Mouse (Mus musculus): Measurements from ENCODE around the gene Ermp1.

Gene Ermp1

DNA sequence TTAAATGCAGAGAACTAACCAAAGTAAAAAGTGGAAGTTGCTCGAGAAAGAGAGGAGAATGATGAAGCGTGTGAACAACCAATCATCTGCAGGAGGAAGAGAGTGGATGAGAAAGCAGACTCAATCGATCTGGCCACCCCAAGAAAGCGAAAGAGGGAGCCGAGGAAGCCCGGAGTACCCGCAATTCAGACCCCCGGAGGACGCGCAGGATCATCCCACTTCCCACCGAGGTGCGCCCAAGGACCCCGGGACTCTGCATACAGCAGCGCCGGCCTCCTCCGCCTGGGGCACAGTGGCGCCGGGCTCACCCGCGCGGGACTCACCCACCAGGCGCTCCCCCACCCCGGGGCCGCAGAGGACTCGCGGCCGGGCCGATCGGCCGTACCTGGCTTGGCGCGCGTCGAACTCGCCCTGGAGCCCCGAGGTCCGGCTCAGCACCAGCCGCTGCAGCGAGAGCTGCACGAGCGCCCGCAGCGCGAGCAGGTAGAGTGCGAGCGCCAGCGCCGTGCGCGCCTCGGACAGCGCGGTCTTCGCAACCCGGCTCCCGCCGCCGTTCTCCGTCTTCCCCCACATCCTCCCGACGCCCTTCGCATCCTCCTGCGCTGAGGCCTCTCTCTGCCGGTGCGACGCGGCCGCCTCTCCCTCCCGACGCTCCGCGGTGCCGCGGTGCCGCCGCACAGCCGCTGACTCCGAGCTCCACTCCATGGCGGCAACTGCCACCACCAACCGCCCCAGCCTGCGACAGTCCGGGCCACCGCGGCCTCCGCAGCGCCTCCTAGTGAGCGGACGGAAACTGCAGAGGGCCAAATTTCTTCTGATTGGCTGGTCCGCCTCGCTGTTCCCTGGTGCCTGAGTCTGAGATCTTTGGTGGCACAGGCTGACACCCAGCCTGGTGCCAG lies at the start of gene Ermp1:
Gene Ermp1, minus strand, starts transcription at position 765 of the 899 bp plus-strand sequence.
- peak; percentile 95 to 98 for DNase-seq

DNA sequence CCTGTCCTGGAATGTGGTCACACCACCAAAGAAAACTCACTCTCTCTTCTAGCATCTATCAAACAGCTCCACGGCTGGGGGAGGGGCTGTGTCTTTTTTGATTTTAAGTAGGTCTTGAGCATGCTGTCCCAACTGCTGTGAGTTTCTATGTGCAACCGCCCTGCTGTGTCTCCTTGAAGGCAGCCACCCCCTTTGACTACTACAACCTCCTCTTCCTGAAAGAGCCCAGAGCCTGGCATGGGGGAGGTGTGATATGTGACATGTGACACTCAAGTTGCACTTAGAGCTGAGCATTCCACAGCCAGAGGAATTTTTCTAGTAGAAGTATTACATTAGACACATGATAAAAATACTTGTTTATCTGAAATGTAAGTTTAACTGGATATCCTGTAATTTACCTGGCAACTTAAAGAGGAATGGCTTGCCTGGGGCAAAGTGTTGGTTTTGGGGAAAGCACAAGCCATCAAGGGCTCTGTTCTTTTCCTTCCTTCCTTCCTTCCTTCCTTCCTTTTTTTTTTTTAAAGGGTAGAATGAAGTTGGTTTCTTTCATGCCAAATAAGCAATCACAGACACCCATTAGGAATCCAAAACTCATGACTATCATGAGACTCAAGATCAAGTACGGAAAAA lies 49.1 kb upstream of the Ermp1 start, which contains the start of gene Mlana:
Gene Mlana, plus strand, starts transcription at position 580 of the 630 bp plus-strand sequence.
- peak in 1 of 2 experiments; percentile 6 for DNase-seq

DNA sequence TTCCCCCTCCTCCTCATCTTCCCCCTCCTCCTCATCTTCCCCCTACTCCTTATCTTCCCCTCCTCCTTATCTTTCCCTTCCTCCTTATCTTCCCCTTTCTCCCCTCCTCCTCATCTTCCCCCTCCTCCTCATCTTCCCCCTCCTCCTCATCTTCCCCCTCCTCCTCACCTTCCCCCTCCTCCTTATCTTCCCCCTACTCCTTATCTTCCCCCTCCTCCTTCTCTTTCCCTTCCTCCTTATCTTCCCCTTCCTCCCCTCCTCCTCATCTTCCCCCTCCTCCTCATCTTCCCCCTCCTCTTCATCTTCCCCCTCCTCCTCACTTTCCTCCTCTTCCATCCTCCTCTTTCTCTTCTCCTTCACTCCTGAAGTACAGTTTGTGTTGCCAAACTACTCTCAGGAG lies 48.6 kb upstream of the Ermp1 start:
- DNase-seq = no peak

DNA sequence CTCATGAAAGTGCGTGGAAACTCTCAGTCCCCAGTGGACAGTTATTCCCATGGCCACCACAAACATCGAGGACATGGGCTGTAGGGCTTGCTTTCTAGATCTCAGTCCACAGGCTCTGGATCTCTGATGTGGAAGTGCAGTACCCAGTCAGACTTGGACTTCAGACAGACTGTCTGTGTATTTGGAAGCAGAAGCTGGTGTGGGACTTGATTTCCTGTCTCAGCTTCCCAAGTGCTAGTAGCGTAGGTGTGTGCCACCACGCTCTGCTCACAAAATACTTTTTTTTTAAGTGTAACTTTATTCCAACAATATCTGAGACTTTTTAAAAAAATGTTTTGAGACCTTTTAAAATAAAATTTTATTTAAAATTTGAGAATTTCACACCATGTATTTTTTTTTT lies 48.1 kb upstream of the Ermp1 start:
- no peak for DNase-seq

DNA sequence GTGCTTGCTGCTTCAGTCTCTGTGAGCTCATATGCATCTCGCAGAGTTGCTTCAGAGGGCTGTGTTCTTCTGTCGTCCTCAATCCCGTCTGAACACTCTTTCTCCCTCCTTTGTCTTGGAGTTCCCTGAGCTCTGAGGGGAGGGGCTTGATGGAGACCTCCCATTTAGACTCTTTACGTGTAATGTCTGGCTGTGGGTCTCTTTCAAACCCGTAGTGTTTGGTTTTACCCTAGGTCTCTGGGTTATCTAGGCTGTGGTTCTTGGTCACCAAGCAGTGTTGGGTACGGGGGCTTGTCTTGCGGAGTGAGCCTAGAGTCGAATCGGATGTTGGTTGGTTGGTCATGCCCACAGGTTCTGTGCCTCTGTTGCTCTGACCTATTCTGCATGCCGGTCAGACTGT lies 46.9 kb upstream of the Ermp1 start:
- DNase-seq = no peak

DNA sequence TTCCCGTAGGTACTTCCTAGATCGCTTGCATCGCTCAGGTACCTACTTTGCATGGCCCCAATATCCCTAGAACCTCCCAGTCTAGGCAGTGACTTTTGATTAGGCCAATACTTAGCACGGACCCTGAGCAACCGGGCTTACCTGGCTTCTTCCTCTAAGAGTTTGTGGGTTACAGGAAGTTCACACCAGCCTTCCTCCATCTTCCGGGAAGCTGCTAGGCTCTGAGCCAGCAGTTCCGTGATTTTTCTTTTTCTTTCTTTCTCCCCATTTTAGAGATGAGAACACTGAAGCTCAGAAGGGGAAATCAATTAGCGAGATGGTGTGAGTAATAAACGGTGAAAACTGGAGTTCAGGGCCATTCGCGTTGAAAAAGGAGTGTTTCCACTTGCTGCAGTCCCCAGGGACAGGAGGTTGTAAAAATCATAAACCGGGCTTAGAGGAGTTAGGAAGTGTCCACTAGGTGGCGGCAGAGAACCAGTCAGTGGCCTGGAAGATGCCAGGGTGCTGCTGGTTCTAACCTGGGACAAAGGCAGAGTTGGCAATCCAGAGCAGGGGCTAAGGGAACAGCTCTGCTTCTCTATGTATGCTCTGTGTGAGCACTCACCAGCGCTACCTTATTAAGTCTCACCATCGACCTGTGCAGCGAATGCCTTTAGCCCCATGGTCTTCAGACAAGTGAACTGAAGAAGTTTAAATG lies 35.8 kb upstream of the Ermp1 start:
- DNase-seq = peak; percentile 68 to 75

DNA sequence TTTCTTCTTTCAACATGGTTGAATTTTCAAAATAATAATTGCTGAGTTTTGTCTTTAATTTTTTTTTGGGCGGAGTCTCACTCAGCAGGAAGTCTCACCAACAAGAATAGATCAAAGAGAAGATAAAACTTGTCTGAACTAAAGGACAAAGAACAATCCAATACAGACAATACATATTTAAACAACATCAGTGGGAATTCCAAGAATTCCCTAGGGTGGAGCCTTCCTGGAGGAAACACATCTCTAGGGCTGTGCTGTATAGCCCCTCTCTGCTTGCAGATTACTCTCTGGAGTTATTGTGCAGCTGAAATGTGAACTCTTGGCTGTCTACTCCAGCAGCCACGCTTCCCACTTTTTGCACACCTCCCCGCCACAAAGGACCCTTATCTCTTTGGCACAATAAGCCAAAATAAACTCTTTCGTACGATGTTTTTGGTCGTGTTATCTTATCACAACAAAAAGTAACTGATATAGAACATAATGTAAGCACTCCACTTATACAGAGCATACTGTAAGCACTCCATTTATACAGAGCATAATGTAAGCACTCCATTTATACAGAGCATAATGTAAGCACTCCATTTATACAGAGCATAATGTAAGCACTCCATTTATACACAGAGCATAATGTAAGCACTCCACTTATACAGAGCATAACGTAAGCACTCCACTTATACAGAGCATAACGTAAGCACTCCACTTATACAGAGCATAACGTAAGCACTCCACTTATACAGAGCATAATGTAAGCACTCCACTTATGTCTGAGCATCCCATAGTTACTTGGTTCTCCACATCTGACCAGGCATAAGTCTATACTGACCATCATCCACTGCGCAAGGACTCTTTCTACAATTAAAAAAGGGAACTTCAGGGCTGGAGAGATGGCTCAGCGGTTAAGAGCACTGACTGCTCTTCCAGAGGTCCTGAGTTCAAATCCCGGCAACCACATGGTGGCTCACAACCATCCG lies 32.3 kb upstream of the Ermp1 start:
- no peak for DNase-seq

DNA sequence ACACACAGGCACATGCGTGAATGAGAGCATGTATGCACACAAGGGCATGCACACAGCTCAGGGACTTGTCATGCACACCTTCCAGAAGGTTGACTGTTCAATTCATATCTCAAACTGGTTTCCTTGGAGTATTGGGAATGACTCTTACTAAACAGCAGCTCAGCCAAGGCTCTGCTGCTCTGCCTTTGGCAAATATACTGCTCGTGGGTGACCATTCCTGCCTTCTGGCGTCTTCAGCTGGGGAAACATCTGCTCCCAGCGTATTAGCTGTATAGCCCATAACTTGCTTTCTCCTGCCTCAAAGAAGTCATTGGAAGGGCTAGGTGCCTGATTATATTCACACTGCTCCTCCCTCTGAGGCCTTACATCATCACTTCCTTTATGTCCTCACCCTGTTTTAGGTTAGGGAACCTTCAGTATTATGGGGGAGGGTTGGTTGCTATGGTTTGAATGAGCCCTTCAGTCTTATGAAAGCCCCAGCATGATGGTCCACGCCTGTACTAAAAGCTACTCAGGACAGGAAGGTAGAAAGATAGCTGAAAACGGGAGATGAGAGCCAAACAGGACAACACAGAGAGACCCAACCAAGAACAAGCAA lies 30.1 kb upstream of the Ermp1 start:
- no peak for DNase-seq

DNA sequence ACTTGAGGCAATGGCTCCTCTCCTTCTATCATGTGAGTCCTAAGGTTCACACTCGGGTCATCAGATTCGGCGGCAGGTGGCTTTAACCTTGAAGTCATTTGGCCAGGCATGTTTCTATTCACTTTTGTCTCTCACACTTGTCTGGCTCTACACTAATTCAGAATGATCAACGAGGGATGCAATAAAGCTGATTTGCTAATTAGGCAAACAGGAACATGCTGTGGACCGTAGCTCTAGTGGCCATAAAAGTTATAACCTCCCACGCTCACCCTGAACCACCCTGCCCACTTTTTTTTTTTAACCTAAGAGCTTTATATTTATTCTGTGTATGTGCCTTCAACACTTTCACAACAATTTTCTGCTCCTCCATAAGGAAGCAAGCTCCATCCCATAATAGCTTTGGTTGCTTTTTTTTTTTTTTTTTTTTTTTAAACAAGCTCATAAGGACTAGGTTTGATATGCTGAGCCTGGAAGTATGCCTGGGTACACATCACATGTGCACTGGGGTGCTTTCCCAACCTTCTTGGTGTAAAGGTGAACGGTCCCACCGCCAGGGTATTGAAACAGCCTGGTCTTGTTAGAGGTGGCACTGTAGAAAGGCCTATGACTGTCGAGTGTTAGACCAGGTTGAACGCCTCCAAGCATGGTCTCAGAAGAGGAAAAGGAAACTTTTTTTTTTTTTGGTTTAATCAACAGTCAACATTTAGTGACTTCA lies 28.4 kb upstream of the Ermp1 start:
- DNase-seq = no peak

DNA sequence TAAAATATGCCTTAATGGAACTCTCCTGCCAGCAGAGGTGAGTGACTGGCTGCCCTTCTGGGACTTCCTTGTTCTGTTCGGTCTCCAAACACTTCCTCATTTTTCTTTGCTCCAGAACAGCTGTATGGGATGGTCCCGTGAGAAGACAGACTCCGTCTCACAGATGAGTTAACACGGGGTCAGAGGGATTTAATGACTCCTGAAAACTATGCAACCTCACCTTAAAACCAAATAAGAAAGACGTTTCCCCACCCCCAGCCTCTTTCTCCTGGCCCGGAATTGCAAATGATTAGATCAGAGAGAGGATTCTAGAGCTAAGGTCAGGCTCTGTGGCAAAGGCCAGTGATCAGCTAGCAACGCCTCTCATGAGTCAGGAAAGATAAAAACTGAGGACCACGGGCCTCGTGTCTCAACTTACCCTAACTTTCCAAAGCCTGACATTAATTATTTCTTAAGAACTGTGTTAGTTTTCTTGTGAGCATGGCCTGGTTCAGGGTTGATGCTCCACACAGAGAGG lies 27.4 kb upstream of the Ermp1 start:
- no peak for DNase-seq

DNA sequence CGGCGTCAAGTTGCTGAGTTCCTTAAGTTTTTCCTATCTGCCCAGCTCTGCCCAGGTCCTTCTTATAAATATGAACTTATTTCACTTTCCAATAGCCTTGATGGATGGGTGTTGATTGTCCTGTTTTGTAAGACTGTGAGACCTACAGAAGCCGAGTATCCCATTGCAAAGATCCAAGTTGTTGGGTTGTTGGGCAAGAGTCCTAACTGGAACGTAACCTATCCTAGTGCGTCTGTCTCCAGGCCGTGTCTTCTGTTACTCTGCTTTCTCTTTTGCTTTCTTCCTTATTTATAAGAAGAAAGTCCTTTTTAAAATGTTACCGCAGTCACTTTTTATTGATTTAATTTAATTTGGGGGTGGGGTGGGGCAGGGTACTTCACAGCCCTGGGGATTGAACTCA lies 26.7 kb upstream of the Ermp1 start:
- no peak for DNase-seq

DNA sequence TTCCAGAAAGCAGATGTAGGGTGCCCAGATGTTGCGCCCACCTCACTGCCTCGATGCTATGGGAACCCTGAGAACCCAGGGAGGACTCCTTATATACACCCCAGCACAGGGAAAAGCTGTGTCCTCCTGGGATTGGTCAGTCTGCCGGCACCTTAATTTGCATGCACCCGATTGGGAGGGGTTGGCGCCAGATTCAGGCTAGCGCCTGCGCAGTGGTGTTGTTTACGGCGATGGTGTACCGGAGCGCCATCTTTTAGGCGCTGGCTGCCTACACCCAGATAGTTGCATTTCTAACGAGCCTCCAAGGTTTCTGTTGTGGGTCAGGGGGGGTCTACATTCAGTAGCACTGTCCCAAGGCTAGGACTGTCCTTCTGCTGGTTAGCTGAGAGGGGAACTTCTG lies 24.4 kb upstream of the Ermp1 start:
- DNase-seq = no peak

DNA sequence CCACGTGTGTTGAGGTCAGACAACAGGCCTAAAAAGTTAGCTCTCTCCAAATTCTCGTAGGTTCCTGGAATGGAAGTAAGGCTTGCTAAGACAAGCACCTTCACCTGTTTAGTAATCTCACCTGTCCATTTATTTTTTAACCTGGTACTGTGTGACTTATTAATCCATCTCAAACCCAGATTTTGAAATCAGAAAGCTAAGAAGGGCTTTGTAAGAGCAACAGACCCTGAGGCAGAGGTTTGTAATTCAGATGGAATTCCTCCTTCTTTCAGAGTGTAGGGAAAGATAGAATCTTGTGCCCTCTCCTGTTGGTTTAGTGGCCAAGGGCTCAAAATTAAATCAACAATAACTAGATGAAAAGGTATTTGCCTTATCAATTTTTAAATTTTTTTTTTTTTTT lies 22.9 kb upstream of the Ermp1 start:
- no peak for DNase-seq

DNA sequence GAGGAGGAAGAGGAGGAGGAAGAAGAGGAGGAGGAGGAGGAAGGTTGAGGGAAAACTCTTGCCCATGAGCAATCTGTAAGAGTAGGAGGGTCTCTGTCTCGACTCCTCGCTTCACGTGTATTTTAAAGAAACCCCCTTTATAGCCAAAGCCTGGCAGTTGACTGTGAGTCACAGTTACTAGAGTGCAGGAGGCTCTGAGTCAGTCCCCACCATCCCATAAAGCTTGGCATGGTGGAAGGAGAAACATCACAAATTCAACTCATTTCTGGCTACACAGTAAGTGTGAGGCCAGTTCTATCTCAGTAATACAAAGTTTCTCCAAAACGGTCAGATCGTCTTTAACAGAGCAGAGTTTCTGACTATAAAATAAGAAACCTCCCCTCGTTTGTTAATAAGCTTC lies 22.0 kb upstream of the Ermp1 start:
- DNase-seq = no peak

DNA sequence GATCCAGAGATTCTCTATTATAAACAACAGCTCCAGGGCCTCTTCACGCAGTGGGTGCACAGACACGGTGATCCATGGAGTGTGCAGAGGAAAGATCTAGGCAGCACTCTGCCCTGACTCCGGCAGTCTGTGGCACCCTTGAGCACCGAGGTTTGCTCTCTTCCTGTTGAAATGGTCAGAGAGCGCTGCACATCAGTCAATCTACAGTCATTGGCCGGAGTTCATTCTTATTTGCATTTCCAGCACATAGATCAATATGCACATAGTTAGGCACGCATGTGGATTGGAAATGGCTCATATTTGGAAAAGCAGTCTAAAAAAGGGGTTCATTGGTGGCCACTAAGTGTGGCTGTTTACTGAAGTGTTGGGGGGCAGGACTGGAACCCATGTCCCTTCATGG lies 19.9 kb upstream of the Ermp1 start:
- DNase-seq = no peak

DNA sequence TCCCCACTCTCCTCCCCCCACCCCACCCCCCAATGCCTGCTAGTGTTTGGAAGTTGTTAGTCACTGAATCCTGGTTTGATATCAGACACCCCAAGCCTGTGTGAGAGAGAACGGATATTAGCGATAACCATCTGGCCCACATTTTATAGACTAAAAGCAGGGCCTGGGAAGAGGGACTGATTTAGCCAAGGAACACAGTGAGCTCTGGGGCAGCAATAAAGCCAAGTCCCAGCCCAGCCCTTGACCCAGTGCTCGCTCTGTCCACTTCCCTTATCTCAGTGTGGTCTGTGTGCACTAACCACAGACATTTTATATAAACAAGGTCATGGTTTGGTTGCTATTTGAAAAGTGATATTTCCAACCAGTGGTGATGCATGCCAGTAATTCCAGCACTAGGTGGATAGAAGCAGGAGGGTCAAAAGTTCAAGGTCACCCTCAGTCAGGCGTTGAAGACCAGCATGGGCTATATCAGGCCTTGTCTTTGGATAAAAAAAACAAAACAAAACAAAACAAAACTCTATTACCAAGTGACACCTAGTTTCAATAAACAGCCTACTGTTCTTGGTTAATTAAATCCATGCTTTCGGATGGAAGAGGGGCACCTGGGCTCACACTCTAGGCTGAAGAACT lies 18.9 kb upstream of the Ermp1 start:
- no peak for DNase-seq

DNA sequence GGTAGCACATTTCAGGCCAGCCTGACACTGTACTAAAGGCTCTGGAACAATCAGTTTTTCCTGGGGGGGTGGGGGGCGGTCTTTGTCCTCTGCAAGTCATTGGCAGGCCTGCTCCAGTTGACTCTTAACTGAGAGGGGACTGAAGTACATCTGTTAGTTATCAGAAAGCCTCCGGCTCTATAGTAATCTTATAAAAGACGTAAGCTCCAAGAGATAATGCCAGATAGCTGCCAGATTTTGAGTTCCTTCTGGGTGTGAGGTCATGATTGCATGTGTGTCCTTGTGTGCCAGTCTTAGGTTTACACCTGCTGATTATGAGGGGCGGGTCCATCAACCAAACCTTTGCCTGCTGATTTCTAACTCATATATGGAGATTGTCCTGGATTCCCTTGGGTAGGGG lies 17.9 kb upstream of the Ermp1 start:
- DNase-seq = no peak

DNA sequence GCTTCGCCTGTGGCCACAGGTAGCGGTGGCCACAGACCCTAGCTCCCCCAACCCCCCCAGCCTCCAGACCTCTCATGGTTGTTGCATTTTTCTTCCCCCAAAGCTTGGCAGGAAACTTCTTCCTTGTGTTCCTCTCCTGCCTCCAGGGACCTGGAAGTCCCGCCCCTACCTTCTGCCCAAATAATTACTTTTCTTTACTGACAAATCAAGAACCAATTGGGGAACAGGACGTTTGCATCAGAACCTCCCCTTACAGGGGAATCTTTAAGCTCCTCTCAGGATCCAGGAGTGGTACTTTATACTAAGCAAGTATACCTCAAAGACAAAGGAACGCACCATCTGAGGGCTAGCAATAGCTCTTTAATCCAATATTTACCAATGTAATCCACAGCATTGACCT lies 16.7 kb upstream of the Ermp1 start:
- no peak for DNase-seq

DNA sequence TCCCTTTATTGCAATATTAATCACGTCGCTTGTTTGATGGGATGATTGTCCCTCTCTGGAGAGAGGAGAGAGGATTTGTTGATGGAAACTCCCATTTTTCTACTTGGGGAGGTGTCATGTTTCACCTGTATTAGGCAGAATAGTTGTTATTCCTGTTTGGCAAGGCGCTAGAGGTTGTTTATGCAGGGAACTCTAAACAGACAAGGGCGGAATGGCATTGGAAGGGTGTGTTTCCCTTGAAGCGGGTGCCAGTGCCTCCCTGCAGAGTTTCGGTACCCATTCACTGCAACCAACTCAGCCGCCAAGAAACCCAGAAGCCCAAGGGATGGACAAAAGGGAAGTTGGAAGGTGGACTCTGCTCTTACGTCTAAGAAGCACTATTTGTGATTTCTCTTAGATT lies 15.6 kb upstream of the Ermp1 start:
- no peak for DNase-seq

DNA sequence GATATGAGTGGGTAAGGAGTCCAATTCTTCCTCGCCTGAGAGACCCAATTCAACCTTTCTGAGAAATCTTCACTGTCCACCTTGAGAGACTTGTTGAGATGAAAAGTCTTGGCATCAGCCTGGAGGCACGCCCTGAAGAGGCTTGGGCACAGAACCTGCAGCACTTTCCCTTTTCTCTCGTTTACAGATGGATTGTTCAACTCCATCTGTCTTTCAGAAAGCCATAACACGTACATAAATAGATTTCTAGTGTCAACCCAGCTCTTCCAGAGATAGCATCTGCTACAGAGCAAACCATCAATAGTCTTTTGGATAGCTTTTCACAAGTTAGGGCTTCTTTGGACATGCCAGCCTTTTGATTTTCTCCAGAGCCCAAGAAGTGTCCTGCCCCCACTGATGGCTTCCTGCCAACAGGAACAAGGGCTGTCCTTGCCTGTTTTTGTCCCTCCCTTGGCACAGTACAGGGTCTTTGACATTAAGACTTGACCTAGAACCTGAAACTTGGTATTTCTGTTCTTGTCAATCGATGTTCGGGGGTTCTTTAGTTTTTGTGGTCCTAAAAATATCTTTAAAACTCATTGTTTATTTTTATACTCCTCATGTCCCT lies 13.9 kb upstream of the Ermp1 start:
- no peak for DNase-seq

Measured in thymus, postnatal 36 days (tissue).